Mouse (Mus musculus) embryonic facial prominence, embryonic 11.5 days (tissue): ENCODE measurements at regions not wholly inside any gene's neighbourhood (a gene's known extent, or its start where the extent isn't known, plus 50 kb on each side); places are given as distances from the start of the nearest gene placed in this dataset.
A peak's percentile ranks its signal among the peaks of the same experiment; 100 is the strongest.

Experiments used
- ATAC-seq: fragments of 200-750 bp; cut with Nextera tagmentation; replicated peaks from 2 replicates; pipeline ENCODE4 v1.8.0; 2017; ENCODE audit warnings: low read depth; ENCODE audit not compliant: insufficient number of reproducible peaks, low FRiP score, low TSS enrichment
- DNase-seq: peaks from one replicate; pipeline ENCODE4 v3.0.0-alpha.2; 2015; ENCODE audit warnings: low spot score
- H3K27ac ChIP-seq: fragments of 300-500 bp; sonication (generic); replicated peaks from 2 replicates; pipeline ENCODE4 v1.5.1; 2014; ENCODE audit warnings: mild to moderate bottlenecking, low read depth, low read length, control low read depth
- H3K27me3 ChIP-seq: fragments of 300-500 bp; sonication (generic); 2 replicates; pipeline ENCODE4 v1.6.1; 2014; ENCODE audit warnings: mild to moderate bottlenecking, low read length, moderate library complexity, mixed read lengths; ENCODE audit not compliant: control insufficient read depth, insufficient read depth
- H3K36me3 ChIP-seq: fragments of 300-500 bp; sonication (generic); replicated peaks from 2 replicates; pipeline ENCODE4 v1.6.1; 2014; ENCODE audit warnings: low read depth, mild to moderate bottlenecking, low read length, moderate library complexity, mixed read lengths; ENCODE audit not compliant: control insufficient read depth, insufficient read depth
- H3K4me1 ChIP-seq: fragments of 300-500 bp; sonication (generic); 2 replicates; pipeline ENCODE4 v1.6.1; 2014; ENCODE audit warnings: low read length, mixed read lengths; ENCODE audit not compliant: control insufficient read depth, insufficient read depth
- H3K4me2 ChIP-seq: fragments of 300-500 bp; sonication (generic); 2 replicates; pipeline ENCODE4 v1.6.1; 2014; ENCODE audit warnings: low read depth, mild to moderate bottlenecking, control low read depth, low read length, moderate library complexity
- H3K4me3 ChIP-seq: fragments of 300-500 bp; sonication (generic); 2 replicates; pipeline ENCODE4 v1.5.1; 2014; ENCODE audit warnings: low read depth, low read length, control low read depth
- H3K9ac ChIP-seq: fragments of 300-500 bp; sonication (generic); replicated peaks from 2 replicates; pipeline ENCODE4 v1.6.1; 2014; ENCODE audit warnings: mild to moderate bottlenecking, control low read depth, low read length
- H3K9me3 ChIP-seq: fragments of 300-500 bp; sonication (generic); replicated peaks from 2 replicates; pipeline ENCODE4 v1.6.1; 2016; ENCODE audit warnings: mild to moderate bottlenecking, low read length, inconsistent platforms, mixed read lengths; ENCODE audit not compliant: control insufficient read depth
- WGBS: fragments of 180-500 bp; shearing (Covaris S2); extraction: QIAGEN DNeasy Blood & Tissue Kit; methylation state at CpG from one replicate; pipeline ENCODE4 v1.1.7; 2014; 5-methylcytosine and 5-hydroxymethylcytosine counted together

GRCm38 (mm10) chr17:45853931-45854653, 120.4 kb upstream of the 1600014C23Rik start:
- H3K4me1 ChIP-seq = no peaks in the 10 kb centered on the region; the same call in 1 of the 2 replicates
- H3K4me3 ChIP-seq = no peak overlapping the region
- 83% methylated on average over 21 of the region's 21 CpGs for WGBS
- H3K4me2 ChIP-seq = no peak overlapping the region
- DNase-seq (no peak), ATAC-seq (no peak)
- no peaks in the 10 kb centered on the region for H3K27me3 ChIP-seq
- no peaks in the 10 kb centered on the region for H3K36me3 ChIP-seq
- no peaks in the 10 kb centered on the region for H3K9me3 ChIP-seq
- H3K9ac ChIP-seq = no peak overlapping the region
- H3K27ac ChIP-seq = no peak overlapping the region

GRCm38 (mm10) chr17:45852402-45852801, 118.8 kb upstream of the 1600014C23Rik start:
- 49% methylated on average over 5 of the region's 5 CpGs for whole genome bisulfite sequencing
- H3K4me3 ChIP-seq = no peak overlapping the region
- no peak overlapping the region for H3K9ac ChIP-seq
- ATAC-seq (no peak), DNase-seq (no peak)
- H3K4me1 ChIP-seq = no peaks in the 10 kb centered on the region; the same call in 1 of the 2 replicates
- H3K4me2 ChIP-seq = no peak overlapping the region
- H3K9me3 ChIP-seq = no peaks in the 10 kb centered on the region
- no peak overlapping the region for H3K27ac ChIP-seq
- H3K36me3 ChIP-seq = no peaks in the 10 kb centered on the region
- H3K27me3 ChIP-seq = no peaks in the 10 kb centered on the region

GRCm38 (mm10) chr17:45851723-45852396, 118.2 kb upstream of the 1600014C23Rik start:
- no peaks in the 10 kb centered on the region for H3K9me3 ChIP-seq
- no peak overlapping the region for H3K4me3 ChIP-seq
- no peak overlapping the region for H3K4me2 ChIP-seq
- H3K27ac ChIP-seq = no peak overlapping the region
- no peak overlapping the region for H3K9ac ChIP-seq
- ATAC-seq (no peak), DNase-seq (no peak)
- WGBS = 47% methylated on average over 8 of the region's 8 CpGs
- no peaks in the 10 kb centered on the region for H3K27me3 ChIP-seq
- H3K4me1 ChIP-seq = no peaks in the 10 kb centered on the region; the same call in 1 of the 2 replicates
- H3K36me3 ChIP-seq = no peaks in the 10 kb centered on the region

- H3K4me2 ChIP-seq = no peak overlapping the region
- H3K27ac ChIP-seq = no peak overlapping the region
- no peak overlapping the region for H3K4me3 ChIP-seq
- H3K27me3 ChIP-seq = no peaks in the 10 kb centered on the region
- ATAC-seq (no peak), DNase-seq (no peak)
- no peak overlapping the region for H3K9ac ChIP-seq
- H3K36me3 ChIP-seq = no peaks in the 10 kb centered on the region
- 82% methylated on average over 6 of the region's 6 CpGs for WGBS
- H3K9me3 ChIP-seq = no peaks in the 10 kb centered on the region; the same call in 1 of the 2 replicates
- H3K4me1 ChIP-seq = no peaks in the 10 kb centered on the region; the same call in 1 of the 2 replicates
Measured at GRCm38 (mm10) chr17:45850976-45851375, 117.3 kb upstream of the 1600014C23Rik start.

- no peak overlapping the region for H3K4me3 ChIP-seq
- H3K36me3 ChIP-seq = no peaks in the 10 kb centered on the region
- WGBS = 59% methylated on average over 5 of the region's 5 CpGs
- no peaks in the 10 kb centered on the region; the same call in 1 of the 2 replicates for H3K4me1 ChIP-seq
- no peak for ATAC-seq
- no peak for DNase-seq
- H3K4me2 ChIP-seq = no peak overlapping the region
- H3K27me3 ChIP-seq = no peaks in the 10 kb centered on the region
- no peak overlapping the region for H3K9ac ChIP-seq
- H3K9me3 ChIP-seq = no peaks in the 10 kb centered on the region; the same call in 1 of the 2 replicates
- H3K27ac ChIP-seq = no peak overlapping the region
Measured at GRCm38 (mm10) chr17:45850174-45850573, 116.5 kb upstream of the 1600014C23Rik start.

- H3K27ac ChIP-seq = no peak overlapping the region
- WGBS = 31% methylated on average over 8 of the region's 8 CpGs
Measured at GRCm38 (mm10) chr17:45848605-45849004, 115.0 kb upstream of the 1600014C23Rik start.

GRCm38 (mm10) chr17:45847701-45848378, 114.2 kb upstream of the 1600014C23Rik start:
- Histone ChIP-seq H3K4me2 (no peak overlapping the region), H3K27me3 (no peaks in the 10 kb centered on the region), H3K4me3 (no peak overlapping the region), H3K27ac (no peak overlapping the region), H3K9ac (no peak overlapping the region), H3K9me3 (no peaks in the 10 kb centered on the region; the same call in 1 of the 2 replicates), H3K36me3 (no peaks in the 10 kb centered on the region), H3K4me1 (no peaks in the 10 kb centered on the region)
- WGBS = 85% methylated on average over 14 of the region's 14 CpGs
- no peak; the same call in 1 of the 2 replicates for ATAC-seq
- no peak for DNase-seq

More at GRCm38 (mm10) chr17:45848605-45849004, 115.0 kb upstream of the 1600014C23Rik start:
- no peaks in the 10 kb centered on the region for H3K36me3 ChIP-seq
- H3K27me3 ChIP-seq = no peaks in the 10 kb centered on the region
- H3K9me3 ChIP-seq = no peaks in the 10 kb centered on the region; the same call in 1 of the 2 replicates
- no peak overlapping the region for H3K4me3 ChIP-seq
- ATAC-seq = 0 out of 2 replicates have a peak, but pooled peaks have one; percentile 11
- peak; percentile 33 for DNase-seq
- no peak overlapping the region for H3K4me2 ChIP-seq
- H3K4me1 ChIP-seq = no peaks in the 10 kb centered on the region
- no peak overlapping the region for H3K9ac ChIP-seq
